Mouse (Mus musculus) embryonic fibroblast, embryonic 13.5 days (primary cell): Measurements from ENCODE around the gene Ccr4.

Experiments used
- CTCF ChIP-seq: IDR thresholded peaks from 2 replicates; pipeline ENCODE4 v1.5.1; 2011; ENCODE audit warnings: mild to moderate bottlenecking, control low read depth, low read length, moderate library complexity, borderline replicate concordance; ENCODE audit not compliant: insufficient read depth
- POLR2A ChIP-seq: IDR thresholded peaks from 2 replicates; pipeline ENCODE4 v1.6.1; 2011; ENCODE audit warnings: low read depth, mild to moderate bottlenecking, control low read depth, low read length, moderate library complexity

DNA sequence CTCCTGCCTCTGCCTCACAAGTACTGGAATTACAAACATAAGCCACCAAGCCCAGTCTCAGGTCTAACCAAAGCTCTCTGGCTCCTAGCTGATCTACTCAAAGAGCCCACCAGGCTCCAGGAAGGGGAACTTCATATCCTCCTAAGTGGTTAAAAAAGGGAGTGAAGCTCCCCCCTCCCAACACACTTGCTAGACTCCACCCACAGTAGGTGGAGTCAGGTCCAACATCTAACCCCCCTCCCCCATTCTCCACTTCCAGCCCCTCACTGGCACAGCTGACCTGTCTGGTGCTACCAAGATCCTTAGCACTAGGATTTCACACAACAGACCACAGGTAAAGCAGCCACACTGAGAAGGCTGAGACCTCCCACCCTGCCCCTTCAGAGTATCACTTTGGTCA, 49.1 kb upstream of the Ccr4 start:
- no peak for TF ChIP-seq CTCF
- no peak for TF ChIP-seq POLR2A
